Comparison of ENCODE assay signal across 8 mouse cellular contexts in the genomic region with DNA sequence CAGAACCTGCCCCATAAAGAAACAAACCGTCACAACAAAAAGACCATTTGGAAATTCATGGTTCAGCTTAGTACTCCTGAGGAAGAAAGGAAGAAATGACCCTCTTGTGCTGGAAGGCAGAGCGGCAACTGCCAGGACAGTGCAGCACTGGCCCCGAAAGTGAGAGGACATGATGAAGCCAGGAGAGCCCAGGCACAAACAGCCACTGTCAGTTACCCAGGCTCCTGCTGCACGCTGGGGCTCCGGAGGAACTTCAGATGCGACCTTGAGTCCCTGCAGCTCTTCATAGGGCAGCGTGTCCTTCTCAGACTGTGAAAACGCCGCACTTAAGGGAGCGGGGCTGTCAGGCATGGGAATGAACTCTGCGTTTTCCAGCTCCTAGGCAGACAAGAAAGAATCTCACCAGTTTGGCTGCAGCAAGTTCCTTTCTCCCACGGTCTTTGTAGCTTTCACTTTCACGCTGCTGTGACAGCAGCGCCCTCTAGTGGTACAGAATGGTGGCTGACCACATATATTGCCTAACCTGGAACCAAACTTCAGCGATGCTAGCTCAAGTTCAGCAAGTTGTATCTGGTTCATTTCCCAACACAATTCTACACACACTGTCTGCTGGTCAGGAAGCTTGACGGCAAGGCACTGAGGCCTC. TPM values are rescaled to one million over a fixed set of nuclear protein-coding genes. Genes with fewer than 3 reads are reported as not detected.
DNase-seq lines count a peak whose midpoint lies in the region; ATAC-seq and TF ChIP-seq lines count a peak whose summit lies in the region.

No protein-coding gene starts in this region.

- H3K36me3 ChIP-seq in ES-E14 (ENCODE audit: control insufficient read depth, insufficient read depth, low read length, poor library complexity, severe bottlenecking): peaks cover 34% of the 10 kb centered on the region
- peaks cover 89% of the 10 kb centered on the region for H3K36me3 ChIP-seq in forebrain, embryonic 15.5 days

- H3K27ac ChIP-seq in ES-E14 (ENCODE audit: insufficient read depth, low read depth, low read length, poor library complexity, severe bottlenecking): no peak overlapping the region
- no peak overlapping the region; the same call in 1 of the 2 replicates for H3K27ac ChIP-seq in forebrain, embryonic 15.5 days (replicated peaks)
- peak overlapping the region; percentile 78 for H3K27ac ChIP-seq in layer of hippocampus, adult 2 months

- intact Hi-C loops in heart, postnatal 25 days (cut with DNase I): loop anchor here (1.0 kb wide), 3 partner anchors 136 to 213 kb away; no protein-coding TSS in a partner anchor

- H3K27me3 ChIP-seq in forebrain, embryonic 15.5 days: no peaks in the 10 kb centered on the region

- TF ChIP-seq CTCF in layer of hippocampus, adult 2 months (conservative IDR thresholded peaks at IDR 0.05): peak; percentile 99
- peak; percentile 99 for TF ChIP-seq CTCF in lung, adult 2 months (IDR thresholded peaks at IDR 0.05; ENCODE audit: insufficient read depth, low read length)

- in situ Hi-C loops in ES-E14 (cut with MboI; ENCODE audit: low sequenced_read_pairs in 2 of 2, unreplicated experiment in 2 of 2): no loop called here

- WGBS in forebrain, embryonic 15.5 days: 46% methylated on average over 16 of the region's 16 CpGs
- 35% methylated on average over 16 of the region's 16 CpGs for WGBS in lung, adult 2 months

- H3K9ac ChIP-seq in ES-E14 (ENCODE audit: insufficient read depth, low read depth, low read length, poor library complexity, severe bottlenecking): no peak overlapping the region
- H3K9ac ChIP-seq in forebrain, embryonic 15.5 days (replicated peaks): no peak overlapping the region

- DNase-seq in ES-E14 (ENCODE audit: low read depth, low spot score): peak; percentile 75
- peak; percentile 81 for DNase-seq in c-Kit-positive CD71-positive TER-119-positive erythroid progenitor cells, embryonic 14.5 days (ENCODE audit: low spot score)
- DNase-seq in heart, postnatal 25 days (ENCODE audit: low spot score): peak; percentile 56
- peak; percentile 79 to 88 for DNase-seq in layer of hippocampus, adult 2 months (ENCODE audit: low spot score in 2 of 2)
- peak; percentile 80 for DNase-seq in lung, adult 2 months
- DNase-seq in testis, postnatal 14 days (ENCODE audit: low spot score): peak; percentile 64

- H3K9me3 ChIP-seq in ES-E14 (ENCODE audit: control insufficient read depth, insufficient read depth, low read depth, low read length): no peaks in the 10 kb centered on the region
- no peaks in the 10 kb centered on the region for H3K9me3 ChIP-seq in forebrain, embryonic 15.5 days

- no peak overlapping the region for H3K4me3 ChIP-seq in ES-E14 (ENCODE audit: insufficient read depth in 1 of 2, low read depth in 1 of 2, low read length in 2 of 2, poor library complexity in 1 of 2, severe bottlenecking in 1 of 2)
- H3K4me3 ChIP-seq in forebrain, embryonic 15.5 days: no peak overlapping the region
- H3K4me3 ChIP-seq in layer of hippocampus, adult 2 months: peak overlapping the region; percentile 35
- peak overlapping the region; percentile 38 for H3K4me3 ChIP-seq in lung, adult 2 months (replicated peaks; ENCODE audit: extremely low read depth, low read depth, low read length)

- peak; percentile 58 for ATAC-seq in forebrain, embryonic 15.5 days (replicated peaks)
- ATAC-seq in neutrophil, adult 5-6 weeks (ENCODE audit: extremely low read depth, insufficient number of reproducible peaks, low FRiP score, poor library complexity, severe bottlenecking): peak; percentile 82

- H3K4me2 ChIP-seq in forebrain, embryonic 15.5 days (replicated peaks): no peak overlapping the region

- 0 out of 2 replicates have a peak, but pooled peaks have one; percentile 13 for TF ChIP-seq POLR2A in lung, adult 2 months (IDR thresholded peaks at IDR 0.05; ENCODE audit: borderline replicate concordance, extremely low read depth, low read depth, low read length)

- no peaks in the 10 kb centered on the region; a peak in 1 of 4 replicates for H3K4me1 ChIP-seq in ES-E14 (ENCODE audit: control insufficient read depth in 2 of 2, insufficient read depth in 2 of 2, low read length in 2 of 2, poor library complexity in 1 of 2)
- no peaks in the 10 kb centered on the region for H3K4me1 ChIP-seq in forebrain, embryonic 15.5 days
- no peaks in the 10 kb centered on the region for H3K4me1 ChIP-seq in lung, adult 2 months (ENCODE audit: control insufficient read depth, insufficient read depth, low read length)

TF ChIP-seq in ES-E14, 5 proteins besides CTCF, POLR2A, EP300 and RAD21:
- TF ChIP-seq ZNF384 (IDR thresholded peaks at IDR 0.05; ENCODE audit: low read depth, low read length) (no peak), ZC3H11A (IDR thresholded peaks at IDR 0.05; ENCODE audit: borderline replicate concordance, low read depth, low read length) (peak; percentile 69; the same call in 1 of the 2 replicates), MAFK (IDR thresholded peaks at IDR 0.05; ENCODE audit: insufficient read depth, low read depth, low read length) (no peak)

RNA-seq across cellular contexts. Expression of a gene that starts 17.0 kb away (rescaled TPM):
- 0.45 and 0.63 TPM in 2 replicates for total RNA-seq in ES-E14 (2012; rRNA removed)
- polyA plus RNA-seq in forebrain, embryonic 15.5 days (2015; fragmentation: Nextera tagmentation; extraction: Ambion mirVana): 1.1 TPM in 2 replicates
- 1 to 10 TPM; 1.9 to 2.0 TPM for total RNA-seq in heart, postnatal 25 days (2021)
- total RNA-seq in layer of hippocampus, adult 2 months (2021): 1 to 10 TPM; 1.2 to 1.3 TPM
- polyA plus RNA-seq in lung, adult 2 months (2012; rRNA removed): 1.5 and 1.7 TPM in 2 replicates
- not detected in 2 replicates for total RNA-seq in neutrophil, adult 5-6 weeks (2017)

RNA-seq across cellular contexts. Expression of a gene that starts 17.1 kb away (rescaled TPM):
- total RNA-seq in ES-E14 (2012; rRNA removed): 12.2 and 15.0 TPM in 2 replicates
- polyA plus RNA-seq in forebrain, embryonic 15.5 days (2015; fragmentation: Nextera tagmentation; extraction: Ambion mirVana): 56.4 TPM in 2 replicates
- 10 to 100 TPM; 14.5 to 19.5 TPM for total RNA-seq in heart, postnatal 25 days (2021)
- 10 to 100 TPM; 26.9 to 31.7 TPM for total RNA-seq in layer of hippocampus, adult 2 months (2021)
- 6.3 and 8.7 TPM in 2 replicates for polyA plus RNA-seq in lung, adult 2 months (2012; rRNA removed)
- 32.4 TPM in 2 replicates for total RNA-seq in neutrophil, adult 5-6 weeks (2017)

RNA-seq across cellular contexts. Expression of a gene that starts 33.8 kb away (rescaled TPM):
- 18.1 and 20.4 TPM in 2 replicates for total RNA-seq in ES-E14 (2012; rRNA removed)
- 13.7 and 14.6 TPM in 2 replicates for polyA plus RNA-seq in forebrain, embryonic 15.5 days (2015; fragmentation: Nextera tagmentation; extraction: Ambion mirVana)
- 10 to 100 TPM; 90.6 to 93.4 TPM for total RNA-seq in heart, postnatal 25 days (2021)
- 10 to 100 TPM; 34.2 to 35.5 TPM for total RNA-seq in layer of hippocampus, adult 2 months (2021)
- 32.7 and 39.7 TPM in 2 replicates for polyA plus RNA-seq in lung, adult 2 months (2012; rRNA removed)
- total RNA-seq in neutrophil, adult 5-6 weeks (2017): 44.6 and 47.6 TPM in 2 replicates

RNA-seq across cellular contexts. Expression of a gene that starts 35.0 kb away (rescaled TPM):
- total RNA-seq in ES-E14 (2012; rRNA removed): 12.6 and 13.1 TPM in 2 replicates
- 10.3 and 10.7 TPM in 2 replicates for polyA plus RNA-seq in forebrain, embryonic 15.5 days (2015; fragmentation: Nextera tagmentation; extraction: Ambion mirVana)
- total RNA-seq in heart, postnatal 25 days (2021): 1 to 10 TPM; 6.9 to 7.5 TPM
- total RNA-seq in layer of hippocampus, adult 2 months (2021): 10 to 100 TPM; 19.3 to 19.9 TPM
- polyA plus RNA-seq in lung, adult 2 months (2012; rRNA removed): 3.7 and 5.5 TPM in 2 replicates
- 9.6 and 10.1 TPM in 2 replicates for total RNA-seq in neutrophil, adult 5-6 weeks (2017)

Comparison
In these comparisons a context has a peak if more than half of its experiments do, and no peak if none do; other contexts are left out.
1. H3K4me3 ChIP-seq: peak in layer of hippocampus, adult 2 months (single experiment) and lung, adult 2 months (single experiment); none in ES-E14 (0 of 2) and forebrain, embryonic 15.5 days (single experiment).
2. Peak in every context shown above with its lines, with median percentiles within 50 percentile points of each other: DNase-seq.